In the genomic region with DNA sequence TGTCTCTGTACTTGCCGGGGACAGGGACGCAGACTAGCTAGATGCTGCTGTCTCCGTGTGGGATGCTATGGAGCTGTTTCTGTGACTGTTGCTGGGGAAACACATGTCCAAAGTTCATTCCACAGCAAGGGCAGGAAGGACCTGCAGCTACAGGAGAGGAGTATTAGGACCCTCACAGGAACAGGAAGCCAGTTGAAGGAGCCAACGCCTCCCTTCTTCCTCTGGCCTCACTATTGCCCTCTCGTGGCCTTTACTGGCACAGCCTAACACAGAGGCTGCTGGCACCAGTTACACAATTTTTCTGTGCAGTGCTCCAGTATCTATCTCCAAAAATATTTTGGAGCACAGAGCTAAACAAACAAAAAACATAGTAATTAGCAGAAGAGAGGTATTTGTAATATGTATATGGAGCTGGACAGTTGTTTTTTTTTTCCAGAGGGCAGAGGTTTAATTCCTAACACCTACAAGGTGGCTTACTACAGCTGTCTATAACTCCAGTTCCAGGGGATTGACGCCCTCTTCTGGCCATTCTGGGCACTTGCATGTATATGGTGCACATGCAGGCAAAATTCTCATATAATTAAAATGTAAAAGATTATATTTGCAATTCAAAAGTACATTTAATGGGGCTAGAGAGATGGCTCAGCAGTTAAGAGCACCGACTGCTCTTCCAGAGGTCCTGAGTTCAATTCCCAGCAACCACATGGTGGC, we compare ENCODE assay signal across 8 mouse cellular contexts. TPM values are rescaled to one million over a fixed set of nuclear protein-coding genes. Genes with fewer than 3 reads are reported as not detected.
DNase-seq lines count a peak whose midpoint lies in the region; ATAC-seq and TF ChIP-seq lines count a peak whose summit lies in the region.

Zdhhc18 (minus strand) TSS at position 166 of the 711 bp plus-strand sequence.

- no peaks in the 10 kb centered on the region for H3K27me3 ChIP-seq in forebrain, embryonic 10.5 days (ENCODE audit: poor library complexity, severe bottlenecking)
- H3K27me3 ChIP-seq in heart, embryonic 14.5 days (ENCODE audit: control insufficient read depth, insufficient read depth, low read length), result no peaks in the 10 kb centered on the region
- H3K27me3 ChIP-seq in liver, embryonic 15.5 days, result no peaks in the 10 kb centered on the region
- no peaks in the 10 kb centered on the region for H3K27me3 ChIP-seq in thymus, adult 2 months (ENCODE audit: control insufficient read depth, insufficient read depth, low read length)

- no peak for ATAC-seq in heart, embryonic 14.5 days (ENCODE audit: insufficient number of reproducible peaks, insufficient read depth, low FRiP score, low read depth)
- ATAC-seq in liver, embryonic 15.5 days (ENCODE audit: insufficient read depth), result peak; percentile 57; the same call in 1 of the 2 replicates

- H3K4me1 ChIP-seq in forebrain, embryonic 10.5 days, result peaks cover 10% of the 10 kb centered on the region
- 0 out of 4 replicates have a peak, but pooled peaks cover 0 to 4% of the 10 kb centered on the region in 2 experiments for H3K4me1 ChIP-seq in heart, embryonic 14.5 days (ENCODE audit: control insufficient read depth in 2 of 2, insufficient read depth in 2 of 2, low read length in 2 of 2)
- peaks cover 17% of the 10 kb centered on the region for H3K4me1 ChIP-seq in liver, embryonic 15.5 days (replicated peaks)
- peaks cover 3% of the 10 kb centered on the region; the same call in 1 of the 2 replicates for H3K4me1 ChIP-seq in thymus, adult 2 months (replicated peaks; ENCODE audit: control insufficient read depth, insufficient read depth, low read length)

- no peak for TF ChIP-seq POLR2A in thymus, adult 2 months (IDR thresholded peaks at IDR 0.05; ENCODE audit: control insufficient read depth, extremely low read depth, insufficient read depth, low read length, poor library complexity)

- peaks cover 3% of the 10 kb centered on the region; the same call in 1 of the 2 replicates for H3K9me3 ChIP-seq in forebrain, embryonic 10.5 days
- H3K9me3 ChIP-seq in heart, embryonic 14.5 days (ENCODE audit: control insufficient read depth, low read length), result 0 out of 2 replicates have a peak, but pooled peaks cover 3% of the 10 kb centered on the region
- H3K9me3 ChIP-seq in liver, embryonic 15.5 days (replicated peaks), result no peaks in the 10 kb centered on the region

- DNase-seq in ES-CJ7 (ENCODE audit: low read depth, low spot score), result peak; percentile 89
- DNase-seq in c-Kit-negative CD71-positive TER-119-positive erythroid progenitor cells, embryonic 14.5 days (ENCODE audit: low read depth, low spot score), result peak; percentile 27
- DNase-seq in forebrain, embryonic 10.5 days (ENCODE audit: extremely low spot score, low spot score), result peak; percentile 70
- peak; percentile 91 for DNase-seq in kidney, postnatal 10 days
- peak; percentile 75 for DNase-seq in neural tube, embryonic 10.5 days (ENCODE audit: extremely low spot score, low spot score)
- DNase-seq in thymus, adult 2 months, result peak; percentile 91

- peak within 1 kb of the TSS; percentile 51; the same call in 1 of the 2 replicates for H3K27ac ChIP-seq in forebrain, embryonic 10.5 days
- H3K27ac ChIP-seq in heart, embryonic 14.5 days (replicated peaks in 1 of 2; ENCODE audit: control insufficient read depth in 1 of 2, insufficient read depth in 1 of 2, low read depth in 2 of 2, low read length in 2 of 2), result peak within 1 kb of the TSS; percentile 12 to 68; a peak in 3 of 4 replicates
- peak within 1 kb of the TSS; percentile 38; the same call in 1 of the 2 replicates for H3K27ac ChIP-seq in liver, embryonic 15.5 days (replicated peaks)
- H3K27ac ChIP-seq in thymus, adult 2 months (ENCODE audit: control insufficient read depth, insufficient read depth, low read length), result peak within 1 kb of the TSS; percentile 45; the same call in 1 of the 2 replicates

- H3K36me3 ChIP-seq in forebrain, embryonic 10.5 days (replicated peaks), result no peaks in the 10 kb centered on the region
- no peaks in the 10 kb centered on the region for H3K36me3 ChIP-seq in heart, embryonic 14.5 days (ENCODE audit: control insufficient read depth, insufficient read depth, low read length)
- H3K36me3 ChIP-seq in liver, embryonic 15.5 days (replicated peaks), result no peaks in the 10 kb centered on the region
- no peaks in the 10 kb centered on the region for H3K36me3 ChIP-seq in thymus, adult 2 months (ENCODE audit: control insufficient read depth, insufficient read depth, low read length)

- peak; percentile 68; the same call in 1 of the 2 replicates for TF ChIP-seq CTCF in thymus, adult 2 months (IDR thresholded peaks at IDR 0.05; ENCODE audit: borderline replicate concordance, control insufficient read depth, extremely low read depth, insufficient read depth, low read length, poor library complexity)

- peak within 1 kb of the TSS; percentile 32 for H3K4me3 ChIP-seq in forebrain, embryonic 10.5 days
- peak within 1 kb of the TSS; percentile 23 to 39; a peak in 3 of 4 replicates for H3K4me3 ChIP-seq in heart, embryonic 14.5 days (ENCODE audit: control insufficient read depth in 1 of 2, insufficient read depth in 1 of 2, low read depth in 1 of 2, low read length in 2 of 2)
- H3K4me3 ChIP-seq in liver, embryonic 15.5 days (replicated peaks), result peak within 1 kb of the TSS; percentile 46
- H3K4me3 ChIP-seq in thymus, adult 2 months (ENCODE audit: control insufficient read depth, insufficient read depth, low read length), result peak within 1 kb of the TSS; percentile 49

- H3K9ac ChIP-seq in heart, embryonic 14.5 days (ENCODE audit: low read length), result peak within 1 kb of the TSS; percentile 22; the same call in 1 of the 2 replicates
- peak within 1 kb of the TSS; percentile 20; the same call in 1 of the 2 replicates for H3K9ac ChIP-seq in liver, embryonic 15.5 days

- H3K4me2 ChIP-seq in heart, embryonic 14.5 days (ENCODE audit: low read length), result peak within 1 kb of the TSS; percentile 55
- H3K4me2 ChIP-seq in liver, embryonic 15.5 days, result peak within 1 kb of the TSS; percentile 61

- 39% methylated on average over 7 of the region's 7 CpGs for WGBS in forebrain, embryonic 10.5 days
- 32% methylated on average over 7 of the region's 7 CpGs for WGBS in heart, embryonic 14.5 days
- WGBS in liver, embryonic 15.5 days (ENCODE audit: insufficient replicate concordance), result 32% methylated on average over 7 of the region's 7 CpGs
- 34% methylated on average over 7 of the region's 7 CpGs for WGBS in thymus, adult 2 months

RNA-seq across cellular contexts. Expression of gene Zdhhc18, which starts in this region (rescaled TPM):
- polyA plus RNA-seq in forebrain, embryonic 10.5 days (2016; fragmentation: Nextera tagmentation; extraction: Ambion mirVana), result 2.4 and 2.8 TPM in 2 replicates
- 3.4 and 4.7 TPM in 2 replicates for polyA plus RNA-seq in heart, embryonic 14.5 days (2014; fragmentation: Nextera tagmentation; extraction: Ambion mirVana)
- polyA plus RNA-seq in liver, embryonic 15.5 days (2015; fragmentation: Nextera tagmentation; extraction: Ambion mirVana), result 1.2 and 1.9 TPM in 2 replicates
- 150 and 172 TPM in 2 replicates for polyA plus RNA-seq in thymus, adult 2 months (2012; rRNA removed)

Comparison
In these comparisons a context has a peak if more than half of its experiments do, and no peak if none do; other contexts are left out.
1. RNA of gene Zdhhc18 (polyA plus RNA-seq): 150 to 172 TPM in thymus, adult 2 months; 3.4 to 4.7 TPM in heart, embryonic 14.5 days, 2.4 to 2.8 TPM in forebrain, embryonic 10.5 days and 1.2 to 1.9 TPM in liver, embryonic 15.5 days; every median in the first group is over 10 times any median in the second.
2. DNase-seq: peak in every context shown above with its lines; median percentile 91 in kidney, postnatal 10 days; 91 in thymus, adult 2 months; 89 in ES-CJ7; 75 in neural tube, embryonic 10.5 days; 70 in forebrain, embryonic 10.5 days; 27 in c-Kit-negative CD71-positive TER-119-positive erythroid progenitor cells, embryonic 14.5 days.
3. Peak in every context shown above with its lines, with median percentiles within 50 percentile points of each other: H3K27ac ChIP-seq and H3K4me3 ChIP-seq.